Mouse (Mus musculus): Measurements from ENCODE around the gene Krt87.
A peak's percentile ranks its signal among the peaks of the same experiment; 100 is the strongest.

Gene Krt87

DNA sequence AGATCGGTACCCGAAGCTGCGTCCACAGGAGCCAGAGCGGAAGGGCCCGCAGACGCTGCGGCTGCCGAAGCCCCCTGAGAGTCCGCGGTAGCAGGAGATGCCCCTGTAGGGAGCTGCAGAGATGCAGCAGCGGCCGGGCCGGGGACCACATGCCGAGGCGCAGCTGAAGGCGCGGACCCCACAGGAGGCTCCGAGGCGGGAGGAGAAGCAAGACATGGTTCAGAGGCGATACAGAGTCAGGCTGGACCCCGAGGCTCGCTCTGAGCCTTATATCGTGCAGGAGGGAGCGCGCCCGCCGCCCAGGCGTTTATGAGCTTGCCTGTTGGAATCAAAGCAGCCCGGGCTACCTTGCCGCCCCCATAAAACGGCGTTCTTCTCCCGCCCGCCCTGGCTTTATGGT lies at the start of gene Krt87:
Gene Krt87 (minus strand): TSS at position 250 of the 400 bp plus-strand sequence.
- no peak for DNase-seq (ENCODE audit: inconsistent age in 2 of 2, low spot score in 1 of 2)

DNA sequence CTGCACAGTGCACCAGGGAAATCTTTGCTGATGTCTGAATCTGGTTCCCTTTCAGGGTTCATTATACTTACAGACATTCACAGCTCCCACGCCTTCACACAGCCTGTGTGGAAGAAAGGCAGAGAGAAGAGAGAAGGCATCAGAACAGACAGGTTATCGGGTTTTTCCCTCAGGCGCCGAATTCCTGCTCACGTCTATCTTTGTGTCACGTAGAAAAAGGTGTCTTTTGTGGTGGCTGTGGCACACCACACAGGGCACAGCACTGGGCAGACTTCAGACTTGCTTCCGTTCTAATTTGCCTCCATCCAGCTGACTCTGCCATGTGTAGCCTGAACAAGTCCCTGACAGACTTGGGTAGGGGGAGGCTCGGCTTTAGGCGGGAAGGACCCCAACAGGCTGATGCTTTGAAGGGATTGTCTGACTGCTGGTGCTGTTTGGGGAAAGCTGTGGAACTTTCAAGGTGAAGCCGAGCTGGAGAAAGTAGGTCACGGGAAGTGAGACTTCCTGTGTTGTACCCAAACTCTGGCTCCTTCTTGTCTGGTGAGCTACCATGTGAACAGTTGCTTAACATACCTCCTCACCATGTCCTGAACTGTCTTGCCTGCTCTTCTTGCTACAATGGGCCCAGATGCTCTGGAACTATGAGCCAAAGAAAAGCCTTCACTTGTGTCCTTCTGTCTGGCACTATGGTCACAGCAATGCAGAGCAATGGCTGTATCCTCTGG lies 47.5 kb upstream of the Krt87 start:
- peak in 1 of 2 experiments; percentile 20 for DNase-seq (ENCODE audit: inconsistent age in 2 of 2, low spot score in 1 of 2)

DNA sequence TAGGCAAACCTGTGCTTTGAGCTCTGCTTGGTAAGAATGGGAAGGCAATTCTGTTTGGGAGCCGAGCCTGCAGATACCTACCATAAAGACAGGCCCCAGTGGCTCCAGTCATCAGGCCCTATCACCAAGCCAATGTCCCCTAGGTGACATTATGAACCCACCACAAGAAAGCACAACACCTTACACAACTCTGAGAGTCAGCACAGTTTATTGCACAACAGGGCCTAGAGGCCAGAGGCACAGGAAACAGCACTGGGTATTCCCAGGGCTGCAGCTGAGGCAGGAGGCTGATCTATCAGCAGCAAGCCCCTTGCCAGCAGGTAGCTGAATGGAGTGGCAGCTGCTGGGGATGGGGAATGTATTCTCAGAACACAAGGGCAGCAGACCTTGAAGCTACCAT lies 46.3 kb upstream of the Krt87 start:
- DNase-seq (ENCODE audit: inconsistent age in 2 of 2, low spot score in 1 of 2), result peak in 1 of 2 experiments; percentile 40

DNA sequence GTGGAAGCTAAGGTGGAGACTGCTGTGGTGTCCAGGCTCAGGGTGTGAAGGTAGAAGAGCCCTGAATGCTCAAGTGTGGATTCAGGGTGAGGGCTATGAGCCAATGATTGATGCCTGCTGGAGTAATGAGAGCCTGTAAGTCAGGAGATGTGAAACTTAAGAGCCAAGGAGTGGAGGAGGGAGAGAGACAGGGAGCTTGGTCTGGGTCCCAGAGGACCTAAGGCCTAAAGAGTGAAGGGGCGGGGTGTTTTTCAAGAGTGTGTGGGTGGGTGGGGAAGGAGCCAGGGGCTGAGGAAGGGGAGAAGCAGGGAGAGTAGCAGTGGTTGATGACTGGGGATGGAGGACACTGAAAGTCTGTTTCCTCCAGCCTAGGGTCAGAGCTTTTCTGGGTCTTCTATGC lies 45.0 kb upstream of the Krt87 start:
- DNase-seq (ENCODE audit: inconsistent age in 2 of 2, low spot score in 1 of 2), result no peak

DNA sequence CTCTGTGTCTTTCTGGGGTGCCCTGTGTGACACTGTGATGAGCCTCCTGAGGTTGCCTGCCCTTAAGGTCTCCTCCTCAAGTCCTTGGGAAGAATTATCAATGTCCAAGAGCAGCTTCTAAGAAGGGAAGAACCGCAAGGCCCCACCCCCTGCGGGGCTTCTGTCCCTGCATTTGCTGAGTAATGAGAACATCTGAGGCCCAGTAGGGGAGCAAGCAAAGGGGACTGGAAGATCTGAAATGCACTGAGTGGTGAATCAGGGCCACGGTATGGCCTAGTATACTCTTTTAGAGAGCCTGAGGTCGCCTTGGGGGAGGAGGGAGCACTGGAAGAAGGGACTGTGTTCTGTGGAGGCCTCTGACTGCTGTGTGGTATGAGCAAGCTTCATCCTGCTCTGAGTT lies 43.5 kb upstream of the Krt87 start:
- DNase-seq (ENCODE audit: inconsistent age in 2 of 2, low spot score in 1 of 2), result no peak

DNA sequence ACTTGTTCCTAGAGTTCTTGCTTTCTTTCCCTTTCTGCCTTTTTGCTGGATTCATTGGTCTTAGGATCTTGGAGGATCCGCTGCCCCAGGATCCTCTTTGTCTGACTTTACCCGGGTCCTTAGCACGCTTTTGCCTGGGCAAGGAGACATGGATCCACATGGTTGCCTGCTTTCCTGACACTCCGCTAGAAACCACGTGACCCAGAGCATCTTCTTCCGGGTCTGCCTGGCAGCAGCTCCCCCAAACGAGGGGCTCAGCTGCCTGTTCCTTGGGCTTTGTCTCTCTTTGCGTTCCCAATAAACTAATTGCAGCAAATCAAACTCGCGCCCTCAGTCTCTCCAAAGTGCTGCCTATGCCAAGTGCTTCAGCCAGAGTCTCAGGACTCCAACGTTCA lies 41.1 kb upstream of the Krt87 start:
- no peak for DNase-seq (ENCODE audit: inconsistent age in 2 of 2, low spot score in 1 of 2)

DNA sequence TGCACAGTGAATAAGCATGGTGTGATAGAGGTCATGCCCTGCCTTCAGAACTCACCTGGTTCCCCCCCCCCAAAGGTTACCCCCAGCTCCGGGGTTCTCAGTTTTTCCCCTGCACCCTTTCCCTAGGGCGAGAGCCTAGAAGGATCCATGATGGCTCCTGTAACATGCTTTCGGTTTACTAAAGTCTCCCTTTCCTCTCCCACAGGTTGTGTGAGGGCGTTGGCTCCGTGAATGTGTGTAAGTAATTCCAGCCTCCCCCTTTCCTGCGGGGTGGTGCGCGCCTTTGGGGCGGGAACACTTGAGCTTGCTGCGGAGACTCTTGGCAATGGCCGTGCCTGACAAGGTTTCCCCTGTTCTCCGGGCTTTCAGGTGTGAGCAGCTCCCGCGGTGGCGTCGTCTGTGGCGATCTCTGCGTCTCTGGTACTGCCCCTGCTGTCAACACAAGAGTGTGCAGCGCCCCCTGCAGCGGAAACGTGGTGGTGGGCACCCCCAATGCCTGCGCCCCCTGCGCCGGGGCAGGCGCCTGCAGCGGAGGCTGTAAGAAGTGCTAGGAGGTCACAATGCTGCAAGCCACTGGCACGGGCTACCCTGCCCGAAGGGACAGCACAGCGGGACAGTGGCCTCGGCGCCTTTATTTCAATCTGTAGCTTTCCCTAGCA lies 40.5 kb upstream of the Krt87 start:
- peak; percentile 33 to 65 for DNase-seq (ENCODE audit: inconsistent age in 2 of 2, low spot score in 1 of 2)

DNA sequence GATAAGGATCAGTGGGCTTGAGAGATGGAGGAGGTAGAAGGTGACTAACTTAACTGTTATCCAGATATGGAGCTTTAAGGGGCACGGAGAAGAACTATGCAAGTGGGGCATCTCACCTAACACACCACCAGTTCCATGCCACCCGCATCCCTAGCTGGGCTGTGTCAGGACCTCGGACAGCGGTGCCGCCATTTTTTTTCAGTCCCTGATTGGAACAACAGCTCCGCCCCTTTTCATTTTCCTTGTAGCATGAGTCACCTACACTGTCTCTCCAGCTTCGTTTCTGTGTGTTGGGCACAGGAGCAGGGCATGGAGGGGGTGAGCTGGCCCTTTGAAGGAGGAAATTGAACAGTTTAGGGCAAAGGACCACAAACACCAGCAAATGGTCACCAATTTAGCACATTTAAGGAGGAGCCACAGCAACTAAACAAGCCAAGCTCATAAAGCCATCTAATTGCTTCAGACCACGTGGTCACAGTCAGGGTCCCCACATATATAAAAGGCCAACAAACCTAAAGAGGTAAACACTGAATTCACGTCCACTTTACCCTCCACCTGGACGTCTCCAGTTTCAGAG lies 34.4 kb upstream of the Krt87 start, which contains the start of gene Krt86:
Gene Krt86 (plus strand): TSS at position 527 of the 577 bp plus-strand sequence.
- DNase-seq (ENCODE audit: inconsistent age in 2 of 2, low spot score in 1 of 2), result peak; percentile 46 to 85

DNA sequence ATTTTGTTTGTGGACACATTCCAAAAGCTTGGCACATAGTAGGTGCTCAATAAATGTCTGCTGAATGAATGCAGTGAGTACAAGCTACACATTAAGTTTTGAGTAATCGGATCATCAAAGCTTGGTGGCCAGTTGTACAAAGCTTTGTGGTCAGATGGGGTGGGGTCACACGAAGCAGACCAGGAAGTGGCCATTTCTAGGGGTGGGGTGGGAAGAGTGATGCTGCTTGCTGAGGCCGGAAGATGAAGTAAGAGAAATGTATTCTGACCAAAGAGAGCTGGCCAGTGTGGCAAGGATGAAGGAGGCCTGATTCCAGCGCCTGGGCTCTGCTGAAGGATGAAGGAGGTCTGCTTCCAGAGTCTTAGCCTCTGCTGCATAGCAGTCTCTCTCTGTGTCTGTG lies 30.5 kb upstream of the Krt87 start:
- DNase-seq (ENCODE audit: inconsistent age in 2 of 2, low spot score in 1 of 2), result no peak

DNA sequence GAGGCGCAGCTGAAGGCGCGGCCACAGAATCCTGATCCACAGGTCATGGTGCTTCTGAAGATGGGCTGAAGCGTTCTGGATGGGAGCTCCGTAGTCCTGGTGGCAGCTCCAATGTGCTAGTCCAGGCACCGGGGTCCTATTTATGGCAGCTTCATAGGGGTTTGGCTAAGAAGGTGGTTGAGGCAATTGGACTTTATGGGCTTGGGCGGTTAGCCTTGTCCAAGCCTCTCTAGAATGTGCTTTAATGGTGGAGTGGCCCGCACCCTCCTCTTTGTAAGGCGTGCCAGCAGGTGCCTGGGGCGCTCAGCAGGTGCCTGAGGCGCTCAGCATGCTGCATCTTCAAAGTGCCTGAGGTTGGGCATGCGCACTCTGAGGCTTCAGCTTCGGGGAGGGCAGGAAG lies 25.0 kb upstream of the Krt87 start, which contains the start of gene Krt81:
Gene Krt81 (minus strand): TSS at position 101 of the 400 bp plus-strand sequence.
- DNase-seq (ENCODE audit: inconsistent age in 2 of 2, low spot score in 1 of 2), result no peak

DNA sequence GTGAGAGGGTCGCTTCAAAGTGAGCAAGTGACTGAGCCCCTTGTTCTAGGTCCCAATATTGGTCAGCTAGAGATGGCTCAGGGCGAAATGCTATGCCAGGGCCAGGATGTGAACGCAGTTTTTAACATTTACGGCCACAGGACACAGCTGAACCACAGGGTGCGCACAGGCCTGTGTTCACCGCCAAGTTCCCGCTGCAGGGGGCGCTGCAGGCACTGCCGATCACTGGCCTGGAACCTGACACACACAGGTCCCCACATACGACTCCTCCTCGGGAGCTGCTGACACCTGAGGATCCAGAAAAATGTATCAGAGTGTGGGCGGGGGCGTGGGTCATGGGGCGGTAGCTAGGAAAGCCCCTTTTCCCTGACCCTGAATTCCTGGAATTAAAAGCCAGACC lies 20.7 kb upstream of the Krt87 start:
- no peak for DNase-seq (ENCODE audit: inconsistent age in 2 of 2, low spot score in 1 of 2)

DNA sequence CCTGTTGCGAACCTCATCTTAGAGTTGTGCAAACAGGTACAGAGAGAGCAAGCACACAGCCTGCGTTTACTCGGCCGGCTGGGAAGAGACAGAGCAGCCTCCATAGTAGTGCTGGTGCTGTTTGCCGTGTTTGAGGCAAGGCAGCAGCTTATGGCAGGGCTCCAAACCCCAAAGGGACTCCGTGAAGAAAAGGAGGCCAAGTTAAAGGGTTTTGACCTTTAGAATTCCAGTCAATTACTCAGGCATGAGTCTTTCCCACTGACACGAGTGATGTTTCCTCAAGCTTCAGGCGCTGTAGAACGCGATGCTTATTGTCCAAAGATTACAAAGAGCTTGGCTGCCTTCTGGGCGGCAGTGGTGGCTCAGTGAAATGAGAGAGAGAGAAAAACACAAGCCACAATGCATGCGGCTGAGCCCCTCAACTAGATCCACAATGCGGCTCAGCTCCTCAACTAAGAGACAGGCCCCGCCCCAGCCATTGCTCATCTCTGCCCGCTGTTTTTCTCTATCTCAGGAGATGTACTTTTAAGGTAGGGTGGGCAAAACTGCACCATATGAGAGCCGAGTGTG lies 19.8 kb upstream of the Krt87 start:
- peak in 1 of 2 experiments; percentile 27 for DNase-seq (ENCODE audit: inconsistent age in 2 of 2, low spot score in 1 of 2)

DNA sequence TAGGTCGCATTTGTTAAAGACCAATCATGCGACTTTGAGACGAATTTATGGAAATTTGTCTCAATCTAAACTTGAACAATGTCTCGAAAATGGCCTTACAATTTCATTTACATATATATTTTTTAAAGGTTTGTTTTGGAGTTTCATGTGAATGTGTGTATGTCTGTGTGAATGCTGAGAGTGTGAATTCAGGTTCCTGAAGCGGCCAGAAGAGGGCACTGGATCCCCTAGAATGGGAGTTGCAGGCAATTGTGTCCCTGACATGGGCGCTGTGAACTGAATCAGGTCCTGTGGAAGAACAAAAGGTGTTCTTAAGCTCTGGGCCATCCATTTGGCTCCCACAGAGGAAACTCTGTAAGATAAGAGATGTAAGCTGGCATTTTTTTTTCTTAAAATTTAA lies 17.3 kb upstream of the Krt87 start:
- no peak for DNase-seq (ENCODE audit: inconsistent age in 2 of 2, low spot score in 1 of 2)

DNA sequence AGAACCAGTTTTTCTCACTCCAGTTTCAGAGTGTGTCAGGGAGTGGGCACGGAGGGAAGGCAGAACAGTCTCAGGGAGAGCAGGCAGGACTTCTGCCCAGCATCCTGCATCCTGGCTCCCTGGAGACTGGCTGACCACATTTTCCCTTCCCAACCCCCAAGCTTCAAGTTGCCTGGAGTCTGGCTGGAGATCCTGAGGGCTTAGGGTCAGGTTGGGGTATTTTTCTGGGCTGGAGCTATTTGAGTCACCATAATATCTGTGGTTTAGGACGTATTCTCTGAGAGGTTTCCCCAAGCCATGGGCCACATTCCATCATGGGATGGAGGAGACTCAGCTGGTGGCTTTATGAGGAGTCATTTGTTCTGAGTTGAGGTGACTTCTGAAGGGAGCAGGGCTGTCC lies 16.7 kb upstream of the Krt87 start:
- no peak for DNase-seq (ENCODE audit: inconsistent age in 2 of 2, low spot score in 1 of 2)

DNA sequence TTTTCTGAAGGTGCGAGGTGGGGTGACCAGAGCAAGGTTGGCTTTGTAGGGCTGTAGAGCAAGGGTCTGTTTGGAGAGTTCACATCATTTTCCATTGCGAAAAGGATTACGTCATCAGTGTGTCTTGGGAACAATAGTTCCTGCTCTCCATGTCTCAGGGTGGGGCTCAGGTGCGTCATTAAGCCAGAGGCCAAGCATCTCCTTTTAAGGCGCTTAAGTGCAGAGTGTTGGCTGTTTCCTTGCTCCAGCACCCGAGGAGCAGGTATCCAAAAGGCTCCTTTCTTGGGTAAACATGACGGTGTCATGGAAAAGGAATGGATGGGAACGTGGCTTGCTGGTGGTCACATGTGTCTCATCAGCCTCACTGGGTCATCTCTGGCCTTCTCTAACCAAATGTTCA lies 16.2 kb upstream of the Krt87 start:
- no peak for DNase-seq (ENCODE audit: inconsistent age in 2 of 2, low spot score in 1 of 2)

DNA sequence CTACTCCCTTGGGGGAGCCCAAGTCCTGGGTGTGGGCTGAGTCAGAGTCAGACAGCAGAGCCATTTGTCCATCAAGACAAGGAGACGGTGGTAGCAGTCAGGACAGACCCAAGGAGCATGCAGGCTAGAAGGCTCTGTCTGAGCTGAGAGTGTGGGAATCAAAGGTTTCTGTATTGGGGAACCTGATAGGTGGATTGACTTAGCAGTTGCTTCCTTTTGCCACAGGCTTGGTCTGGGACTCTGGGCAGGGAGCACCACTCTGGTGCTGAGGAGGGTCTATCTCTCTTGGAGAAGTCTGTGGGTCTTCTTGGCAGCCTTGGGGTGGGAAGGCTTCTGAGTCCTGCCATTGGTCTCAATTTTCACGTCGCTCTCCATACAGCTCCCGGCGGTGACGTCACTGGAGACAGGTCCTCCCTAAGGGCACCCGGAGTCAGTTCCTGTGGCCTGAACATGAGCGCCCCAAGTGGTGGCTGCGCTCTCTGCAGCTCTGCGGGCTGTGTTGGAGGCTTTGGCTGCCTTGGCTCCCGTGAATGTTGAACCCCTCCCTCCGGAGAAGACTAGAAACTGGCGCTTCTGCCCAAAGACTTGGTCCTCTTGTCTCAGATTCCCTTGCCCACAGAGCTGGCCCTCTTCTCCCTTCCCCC lies 14.6 kb upstream of the Krt87 start:
- peak; percentile 77 to 92 for DNase-seq (ENCODE audit: inconsistent age in 2 of 2, low spot score in 1 of 2)

DNA sequence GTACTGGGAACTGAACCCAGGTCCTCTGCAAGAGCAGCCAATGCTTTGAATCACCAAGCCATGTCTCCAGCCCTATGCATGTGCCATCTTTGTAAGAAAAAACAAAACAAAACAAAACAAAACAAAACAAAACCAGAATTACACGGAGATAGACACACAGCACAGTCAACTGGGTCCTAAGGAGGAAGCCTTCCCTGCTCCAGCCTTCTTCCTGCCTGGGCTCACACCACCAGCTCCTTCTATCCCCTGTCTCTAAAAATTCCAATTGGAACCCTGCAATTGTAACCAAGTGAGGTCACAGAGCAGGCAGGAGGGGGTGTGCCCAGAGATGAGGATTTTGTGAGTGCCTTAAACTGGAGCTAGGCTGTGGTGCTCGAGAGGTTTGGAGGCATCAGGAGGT lies 8.8 kb upstream of the Krt87 start, which contains the start of gene Krt88:
Gene Krt88 (plus strand): TSS at position 301 of the 400 bp plus-strand sequence.
- DNase-seq (ENCODE audit: inconsistent age in 2 of 2, low spot score in 1 of 2), result no peak

DNA sequence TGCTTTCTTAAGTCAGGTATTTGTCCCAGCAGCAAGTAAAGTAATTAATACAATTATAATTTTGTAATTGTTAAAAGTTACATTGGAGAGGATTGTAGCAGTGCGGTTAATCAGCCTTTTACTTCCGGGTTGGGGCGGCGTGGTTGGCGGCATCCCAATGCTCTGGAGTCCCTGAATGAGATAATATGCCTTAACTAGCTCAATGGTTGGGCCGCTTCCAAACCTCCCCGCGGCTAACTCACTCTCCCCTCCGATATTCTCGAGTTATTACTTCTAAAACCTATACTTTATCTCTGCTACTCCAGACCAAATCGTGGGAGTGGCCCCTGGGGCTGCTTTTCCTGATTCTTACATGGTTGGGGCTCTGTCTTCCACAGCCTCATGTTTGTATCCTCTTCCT lies 8.0 kb upstream of the Krt87 start:
- no peak for DNase-seq (ENCODE audit: inconsistent age in 2 of 2, low spot score in 1 of 2)

DNA sequence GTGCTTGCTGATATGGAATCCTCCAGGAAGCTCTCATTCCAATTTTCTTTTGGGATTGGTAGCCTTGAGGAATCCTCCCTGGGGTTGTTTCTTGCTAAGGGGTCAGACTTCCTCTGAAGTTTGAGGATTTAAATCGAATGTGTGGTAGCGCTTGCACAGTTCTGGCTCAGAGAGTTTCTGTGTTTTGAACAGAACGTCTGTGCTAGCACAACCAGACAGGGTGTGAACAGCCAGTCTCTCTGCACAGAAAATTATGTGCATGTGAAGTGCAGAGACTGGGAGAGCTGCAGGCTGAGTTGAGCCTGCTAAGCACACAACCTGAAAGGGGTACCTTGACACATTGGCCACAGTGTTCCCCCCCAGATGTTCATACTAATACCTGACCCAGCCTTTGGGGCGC lies 2.2 kb upstream of the Krt87 start:
- DNase-seq (ENCODE audit: inconsistent age in 2 of 2, low spot score in 1 of 2), result no peak

DNA sequence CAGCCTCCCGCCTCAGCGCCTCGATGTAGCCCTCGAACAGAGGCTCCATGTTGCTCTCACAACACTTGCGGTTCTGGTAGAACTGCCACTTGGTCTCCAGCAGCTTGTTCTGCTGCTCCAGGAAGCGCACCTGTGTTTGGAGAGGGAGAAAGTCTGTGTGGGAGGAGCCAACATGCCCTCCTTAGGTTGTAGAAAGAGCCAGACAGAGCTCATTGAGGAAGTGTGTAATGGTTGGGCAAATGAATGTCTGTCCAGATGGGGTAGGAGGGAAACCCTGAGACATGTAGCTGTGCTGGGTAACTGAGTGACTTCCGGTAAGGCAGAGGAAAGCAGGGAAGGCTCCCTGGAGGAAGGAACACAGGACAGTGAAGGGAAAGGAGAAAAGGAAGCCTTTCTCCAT lies 2.0 kb downstream of the Krt87 start:
- no peak for DNase-seq (ENCODE audit: inconsistent age in 2 of 2, low spot score in 1 of 2)

DNA sequence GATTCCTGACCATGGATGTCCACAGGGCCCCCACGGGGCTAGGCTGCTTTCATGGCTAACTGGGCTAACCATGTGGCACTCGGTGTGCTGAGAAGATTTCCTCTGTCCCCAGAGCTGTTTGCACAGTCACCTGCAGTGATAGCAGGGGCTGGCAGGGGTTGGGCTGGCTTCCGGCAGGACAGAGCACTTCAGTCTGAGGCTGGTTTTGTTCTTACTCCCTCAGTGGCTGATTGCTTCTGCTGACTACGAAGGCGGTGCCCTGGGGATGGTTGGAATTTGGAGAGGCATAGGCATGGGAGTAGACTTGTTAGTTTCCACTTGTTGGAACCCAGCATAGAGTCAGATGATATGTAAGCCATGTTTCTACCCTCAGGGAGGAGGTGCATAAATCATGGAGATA lies 13.7 kb downstream of the Krt87 start:
- DNase-seq (ENCODE audit: inconsistent age in 2 of 2, low spot score in 1 of 2), result no peak
